Mouse (Mus musculus): ENCODE measurements around the gene Tbx2. TPM values are rescaled to one million over a fixed set of nuclear protein-coding genes. Genes with fewer than 3 reads are reported as not detected.
A peak's percentile ranks its signal among the peaks of the same experiment; 100 is the strongest.

Gene Tbx2
- 1.5 TPM for polyA plus RNA-seq (2012; fragmentation: generic; extraction: Trizol)
- long read RNA-seq, experiment 1, result 0 reads
- long read RNA-seq, experiment 2, partial matches to known transcripts, result 0 of 1 reads
- long read RNA-seq, experiment 2, other reads (novel, unspliced or antisense), result 0 of 1 reads

GRCm38 (mm10) chr11:85832231-85832924 lies at the start of gene Tbx2:
TSS of gene Tbx2 (plus strand) at chr11:85832551.
- TF ChIP-seq MAX (IDR thresholded peaks at IDR 0.05) (no peak), CEBPB (IDR thresholded peaks at IDR 0.05; ENCODE audit: low read depth) (no peak)
- H3K79me3 ChIP-seq (ENCODE audit: low read depth), result no peaks in the 10 kb centered on the region
- no peaks in the 10 kb centered on the region for H3K36me3 ChIP-seq (ENCODE audit: control insufficient read depth, insufficient read depth)
- H3ac ChIP-seq (ENCODE audit: control insufficient read depth, insufficient read length, low read depth), result peak within 1 kb of the TSS; percentile 31
- H3K27me3 ChIP-seq (ENCODE audit: control insufficient read depth, insufficient read depth, insufficient read length), result peaks cover 22% of the 10 kb centered on the region
- H3K4me3 ChIP-seq (ENCODE audit: insufficient read depth, poor library complexity, severe bottlenecking), result peak within 1 kb of the TSS; percentile 14
- no peaks in the 10 kb centered on the region for H3K79me2 ChIP-seq (ENCODE audit: control insufficient read depth, insufficient read depth)

- TF ChIP-seq MYOD1 (IDR thresholded peaks at IDR 0.05; ENCODE audit: control insufficient read depth, insufficient read length, low read depth) (no peak), MAX (IDR thresholded peaks at IDR 0.05) (no peak), USF1 (IDR thresholded peaks at IDR 0.05; ENCODE audit: low read depth) (no peak), CTCF (IDR thresholded peaks at IDR 0.05; ENCODE audit: control insufficient read depth, insufficient read depth, insufficient read length) (no peak), FOSL1 (IDR thresholded peaks at IDR 0.05; ENCODE audit: insufficient read depth, low read length, poor library complexity, severe bottlenecking) (no peak), MYOG (IDR thresholded peaks at IDR 0.05; ENCODE audit: control insufficient read depth, extremely low read depth, insufficient read length) (no peak), CEBPB (IDR thresholded peaks at IDR 0.05; ENCODE audit: low read depth) (no peak)
- Histone ChIP-seq H3K27me3 (ENCODE audit: control insufficient read depth, insufficient read depth, insufficient read length) (no peaks in the 10 kb centered on the region), H3K79me2 (ENCODE audit: control insufficient read depth, insufficient read depth) (no peaks in the 10 kb centered on the region), H3K4me3 (ENCODE audit: insufficient read depth, poor library complexity, severe bottlenecking) (no peak overlapping the region), H3ac (ENCODE audit: control insufficient read depth, insufficient read length, low read depth) (no peak overlapping the region), H3K79me3 (ENCODE audit: low read depth) (no peaks in the 10 kb centered on the region), H3K36me3 (ENCODE audit: control insufficient read depth, insufficient read depth) (no peaks in the 10 kb centered on the region)
Measured at GRCm38 (mm10) chr11:85786113-85786718, 46.1 kb upstream of the Tbx2 start.

- TF ChIP-seq FOSL1 (IDR thresholded peaks at IDR 0.05; ENCODE audit: insufficient read depth, low read length, poor library complexity, severe bottlenecking) (no peak), CEBPB (IDR thresholded peaks at IDR 0.05; ENCODE audit: low read depth) (no peak), USF1 (IDR thresholded peaks at IDR 0.05; ENCODE audit: low read depth) (no peak), CTCF (IDR thresholded peaks at IDR 0.05; ENCODE audit: control insufficient read depth, insufficient read depth, insufficient read length) (no peak), MYOD1 (IDR thresholded peaks at IDR 0.05; ENCODE audit: control insufficient read depth, insufficient read length, low read depth) (no peak), MAX (IDR thresholded peaks at IDR 0.05) (no peak), MYOG (IDR thresholded peaks at IDR 0.05; ENCODE audit: control insufficient read depth, extremely low read depth, insufficient read length) (no peak)
- Histone ChIP-seq H3ac (ENCODE audit: control insufficient read depth, insufficient read length, low read depth) (no peak overlapping the region), H3K36me3 (ENCODE audit: control insufficient read depth, insufficient read depth) (no peaks in the 10 kb centered on the region), H3K4me3 (ENCODE audit: insufficient read depth, poor library complexity, severe bottlenecking) (no peak overlapping the region), H3K79me3 (ENCODE audit: low read depth) (no peaks in the 10 kb centered on the region), H3K79me2 (ENCODE audit: control insufficient read depth, insufficient read depth) (no peaks in the 10 kb centered on the region), H3K27me3 (ENCODE audit: control insufficient read depth, insufficient read depth, insufficient read length) (no peaks in the 10 kb centered on the region)
Measured at GRCm38 (mm10) chr11:85789750-85790149, 42.6 kb upstream of the Tbx2 start.

- no peak overlapping the region for H3K4me3 ChIP-seq (ENCODE audit: insufficient read depth, poor library complexity, severe bottlenecking)
- H3K79me3 ChIP-seq (ENCODE audit: low read depth), result no peaks in the 10 kb centered on the region
- H3K27me3 ChIP-seq (ENCODE audit: control insufficient read depth, insufficient read depth, insufficient read length), result no peaks in the 10 kb centered on the region
- no peak for TF ChIP-seq CEBPB (IDR thresholded peaks at IDR 0.05; ENCODE audit: low read depth)
- TF ChIP-seq CTCF (IDR thresholded peaks at IDR 0.05; ENCODE audit: control insufficient read depth, insufficient read depth, insufficient read length), result no peak
- TF ChIP-seq MAX (IDR thresholded peaks at IDR 0.05), result no peak
- TF ChIP-seq MYOG (IDR thresholded peaks at IDR 0.05; ENCODE audit: control insufficient read depth, extremely low read depth, insufficient read length), result no peak
- no peak for TF ChIP-seq USF1 (IDR thresholded peaks at IDR 0.05; ENCODE audit: low read depth)
- no peak for TF ChIP-seq FOSL1 (IDR thresholded peaks at IDR 0.05; ENCODE audit: insufficient read depth, low read length, poor library complexity, severe bottlenecking)
- no peak for TF ChIP-seq MYOD1 (IDR thresholded peaks at IDR 0.05; ENCODE audit: control insufficient read depth, insufficient read length, low read depth)
- no peaks in the 10 kb centered on the region for H3K36me3 ChIP-seq (ENCODE audit: control insufficient read depth, insufficient read depth)
- H3K79me2 ChIP-seq (ENCODE audit: control insufficient read depth, insufficient read depth), result no peaks in the 10 kb centered on the region
- no peak overlapping the region for H3ac ChIP-seq (ENCODE audit: control insufficient read depth, insufficient read length, low read depth)
Measured at GRCm38 (mm10) chr11:85790267-85790666, 42.1 kb upstream of the Tbx2 start.

GRCm38 (mm10) chr11:85791212-85791611 lies 41.1 kb upstream of the Tbx2 start:
- Histone ChIP-seq H3K4me3 (ENCODE audit: insufficient read depth, poor library complexity, severe bottlenecking) (no peak overlapping the region), H3K79me2 (ENCODE audit: control insufficient read depth, insufficient read depth) (no peaks in the 10 kb centered on the region), H3K36me3 (ENCODE audit: control insufficient read depth, insufficient read depth) (no peaks in the 10 kb centered on the region), H3ac (ENCODE audit: control insufficient read depth, insufficient read length, low read depth) (no peak overlapping the region), H3K27me3 (ENCODE audit: control insufficient read depth, insufficient read depth, insufficient read length) (no peaks in the 10 kb centered on the region), H3K79me3 (ENCODE audit: low read depth) (no peaks in the 10 kb centered on the region)
- TF ChIP-seq MYOG (IDR thresholded peaks at IDR 0.05; ENCODE audit: control insufficient read depth, extremely low read depth, insufficient read length) (no peak), USF1 (IDR thresholded peaks at IDR 0.05; ENCODE audit: low read depth) (no peak), CEBPB (IDR thresholded peaks at IDR 0.05; ENCODE audit: low read depth) (no peak), MYOD1 (IDR thresholded peaks at IDR 0.05; ENCODE audit: control insufficient read depth, insufficient read length, low read depth) (no peak)
